Mouse (Mus musculus): ENCODE measurements around the gene Wbp2.

Gene Wbp2

DNA sequence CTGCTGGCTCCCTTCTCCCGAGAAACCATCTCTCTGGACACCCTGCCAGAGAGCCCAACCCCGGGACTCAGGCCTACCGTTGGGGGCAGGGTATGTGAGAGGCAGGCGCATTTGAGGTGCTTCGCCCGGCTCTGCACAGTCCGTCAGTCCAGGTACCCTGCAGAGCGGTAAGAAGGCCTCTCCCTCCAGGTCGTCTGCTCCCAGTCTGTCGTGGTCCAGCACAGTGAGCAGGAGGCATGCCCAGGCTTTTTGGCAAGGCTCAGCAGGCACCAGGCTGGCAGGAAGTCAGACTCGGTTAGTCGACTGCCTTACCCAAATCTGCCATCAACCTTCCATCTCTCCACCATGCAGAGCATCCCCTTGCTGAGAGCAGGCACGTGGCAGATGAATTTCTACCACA, 23.2 kb downstream of the Wbp2 start:
- no peak for DNase-seq (ENCODE audit: low read depth, low spot score)

DNA sequence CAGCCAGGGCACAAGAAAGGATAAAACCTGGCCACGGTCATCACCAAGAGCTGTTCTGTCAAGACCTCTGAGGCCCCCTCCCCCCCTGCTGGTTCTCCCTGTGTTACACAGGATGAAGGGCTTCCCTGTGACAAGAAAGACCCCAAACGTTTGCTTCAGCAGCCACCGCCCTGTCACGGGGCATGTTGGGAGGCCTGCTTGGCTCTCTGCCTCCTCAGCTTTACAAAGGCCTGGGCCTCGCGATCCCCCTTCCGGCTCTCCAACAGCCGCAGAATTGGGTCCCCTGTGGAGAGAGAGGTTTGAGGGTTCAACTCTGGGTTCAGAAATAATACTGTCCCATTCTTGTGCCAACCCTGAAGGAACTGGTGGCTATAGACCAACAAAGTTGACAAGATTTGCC, 24.3 kb downstream of the Wbp2 start:
- DNase-seq (ENCODE audit: low read depth, low spot score) = no peak

DNA sequence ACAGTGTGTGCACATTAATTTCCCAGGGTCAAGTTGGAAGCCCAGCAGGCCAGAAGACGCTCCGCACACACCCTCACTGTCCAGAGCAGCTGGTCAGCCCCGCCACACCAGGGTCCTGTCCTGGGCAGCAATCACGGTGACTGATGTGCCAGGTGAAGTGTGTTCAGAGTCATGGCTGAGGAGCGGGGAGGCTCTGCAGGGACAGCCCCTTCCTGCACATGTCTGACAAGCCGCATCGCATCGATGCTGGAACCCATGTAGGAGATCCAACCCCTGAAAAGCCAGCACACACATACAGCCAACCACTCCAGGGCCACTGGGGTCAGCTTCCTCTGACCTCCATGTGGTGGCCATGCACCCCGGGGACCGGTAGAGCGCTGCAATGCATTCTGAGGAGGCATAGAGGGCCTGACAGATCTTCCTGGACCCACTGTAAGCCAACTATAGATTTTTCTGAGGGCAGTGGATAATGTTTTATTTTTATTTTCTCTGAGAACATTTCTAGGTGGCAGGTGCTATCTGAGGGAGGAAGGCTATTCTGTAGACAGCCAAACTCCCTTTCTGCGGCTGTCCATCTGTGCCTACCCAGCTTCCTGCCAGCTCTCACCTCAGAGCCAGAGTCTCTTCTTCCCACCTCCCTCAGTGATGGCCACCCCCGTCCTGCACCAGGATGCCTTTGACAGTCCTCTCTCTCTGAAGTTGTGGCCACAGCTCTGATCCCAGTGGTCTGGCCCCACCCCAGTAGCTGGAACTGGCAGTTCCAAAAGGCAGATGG, 25.0 kb downstream of the Wbp2 start:
- no peak for DNase-seq (ENCODE audit: low read depth, low spot score)

DNA sequence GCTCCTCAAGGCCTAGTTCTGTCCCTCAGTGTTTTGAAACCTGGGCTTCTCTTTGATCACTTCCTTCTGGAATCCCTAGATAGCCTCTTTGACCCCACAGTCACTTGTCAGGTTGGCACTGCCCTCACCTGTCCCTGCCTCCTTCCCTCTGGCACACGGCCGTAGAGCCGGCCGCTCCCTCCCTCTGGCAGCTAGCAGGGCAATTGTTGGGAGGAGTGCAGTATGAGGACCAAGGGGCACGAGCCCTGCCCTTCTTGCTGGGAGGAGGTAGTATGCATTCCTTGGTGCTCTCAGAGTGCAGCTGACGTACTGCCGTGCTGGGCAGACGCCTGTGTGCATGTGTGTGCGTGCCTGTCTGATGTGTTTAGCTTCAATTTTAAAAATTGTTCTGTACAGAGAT, 26.2 kb downstream of the Wbp2 start:
- no peak for DNase-seq (ENCODE audit: low read depth, low spot score)

DNA sequence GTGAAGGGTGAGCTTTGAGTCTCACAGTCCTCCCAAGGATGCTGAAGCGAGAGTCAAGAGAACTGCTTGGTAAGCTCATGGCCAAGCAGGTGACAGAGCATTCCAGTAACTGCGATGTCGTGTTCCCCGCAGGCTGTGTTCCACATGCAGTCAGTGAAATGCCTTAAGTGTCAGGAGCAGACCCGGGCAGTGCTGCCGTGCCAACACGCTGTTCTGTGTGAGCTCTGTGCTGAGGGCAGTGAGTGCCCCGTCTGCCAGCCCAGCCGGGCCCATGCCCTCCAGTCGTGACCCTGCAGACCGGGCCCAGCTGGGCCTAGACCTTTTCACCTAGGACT, 27.1 kb downstream of the Wbp2 start:
- DNase-seq (ENCODE audit: low read depth, low spot score) = no peak

DNA sequence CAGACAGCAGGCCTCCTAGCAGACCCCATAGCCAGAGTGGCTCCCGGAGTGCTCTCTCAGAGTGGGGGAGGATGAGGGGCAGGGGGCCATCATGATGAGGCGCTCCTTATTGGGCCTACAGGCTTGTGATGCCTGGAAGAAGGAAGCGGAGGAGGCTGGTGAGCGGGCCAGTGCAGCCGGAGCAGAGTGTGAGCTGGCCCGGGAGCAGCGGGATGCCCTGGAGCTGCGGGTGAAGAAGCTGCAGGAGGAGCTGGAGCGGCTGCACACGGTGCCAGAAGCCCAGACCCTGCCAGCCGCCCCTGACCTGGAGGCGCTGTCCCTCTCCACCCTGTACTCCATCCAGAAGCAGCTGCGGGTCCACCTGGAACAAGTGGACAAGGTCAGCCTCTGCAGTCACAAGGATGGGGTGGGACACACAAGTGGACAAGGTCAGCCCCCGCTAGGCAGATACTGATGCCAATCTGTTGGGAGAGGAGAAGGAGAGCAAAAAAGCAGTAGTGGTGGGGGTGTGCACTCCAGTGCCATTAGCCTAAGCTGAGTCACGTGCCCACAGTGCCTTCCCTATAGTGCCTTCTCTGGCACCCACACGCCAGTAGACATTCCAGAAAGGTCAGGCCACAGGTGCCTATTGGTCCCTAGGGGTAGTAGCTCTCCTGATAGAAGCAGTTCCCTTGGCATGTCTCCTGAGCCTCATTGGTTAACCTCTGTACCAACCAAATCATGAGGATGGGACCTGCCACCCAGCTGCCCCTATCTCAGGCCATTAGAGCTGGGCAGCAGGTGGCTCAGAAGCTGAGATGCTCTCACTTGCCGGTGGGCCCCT, 27.7 kb downstream of the Wbp2 start:
- DNase-seq (ENCODE audit: low read depth, low spot score) = no peak

DNA sequence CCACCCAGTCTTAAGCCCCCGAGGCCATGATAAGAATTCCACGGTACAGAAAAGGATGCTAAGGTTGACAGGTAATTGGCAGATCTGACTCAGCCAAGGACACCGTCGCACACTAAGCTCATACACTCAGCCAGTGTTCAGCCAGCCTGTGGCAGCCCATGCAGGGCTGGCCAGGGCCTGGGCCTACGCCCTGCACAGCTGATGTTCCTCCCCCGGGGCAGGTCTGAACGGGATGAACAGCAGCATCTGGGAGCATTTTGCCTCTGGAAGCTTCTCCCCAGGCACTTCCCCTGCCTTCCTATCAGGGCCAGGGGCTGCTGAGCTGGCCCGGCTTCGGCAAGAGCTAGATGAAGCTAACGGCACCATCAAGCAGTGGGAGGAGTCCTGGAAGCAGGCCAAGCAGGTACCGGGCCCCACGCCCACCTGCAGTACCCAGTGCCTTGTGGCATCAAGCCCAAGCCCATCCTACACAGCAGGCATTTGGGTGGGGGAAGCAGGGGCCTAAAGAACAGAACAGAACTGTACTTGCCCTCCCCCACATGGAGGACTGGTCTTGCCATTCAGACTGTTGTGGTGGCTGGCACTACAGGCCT, 28.7 kb downstream of the Wbp2 start:
- DNase-seq (ENCODE audit: low read depth, low spot score) = no peak

DNA sequence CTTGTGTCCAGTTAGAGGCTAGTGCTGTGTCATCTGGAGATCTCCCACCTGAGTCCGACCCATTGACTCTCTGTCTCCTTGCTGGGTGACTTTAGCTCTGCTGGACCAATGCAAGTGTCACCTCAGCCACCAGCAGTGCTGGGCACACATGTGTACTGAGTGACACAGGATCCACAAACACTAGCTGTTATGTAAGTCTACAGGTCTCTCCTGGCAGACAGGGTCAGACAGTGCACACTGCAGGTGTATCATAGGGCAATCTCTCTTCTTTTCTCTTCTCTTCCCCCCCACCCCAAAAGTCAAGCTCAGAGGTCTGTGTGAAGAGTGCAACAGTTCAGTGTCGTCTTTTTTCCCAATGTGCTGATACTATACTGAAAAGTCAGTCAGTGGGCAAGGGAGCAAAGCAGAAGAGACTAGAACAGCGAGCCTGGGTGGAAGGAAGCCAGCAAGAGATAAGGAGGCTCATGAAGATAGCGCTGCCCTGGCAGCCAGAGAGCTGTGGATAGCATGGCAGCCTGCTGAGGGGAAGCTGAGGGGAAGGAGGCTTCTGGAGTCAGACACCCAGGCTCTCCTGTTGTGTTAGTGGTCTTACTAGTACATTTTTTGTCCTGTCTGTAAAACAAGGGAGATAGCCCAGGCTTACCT, 29.4 kb downstream of the Wbp2 start:
- DNase-seq (ENCODE audit: low read depth, low spot score) = no peak

DNA sequence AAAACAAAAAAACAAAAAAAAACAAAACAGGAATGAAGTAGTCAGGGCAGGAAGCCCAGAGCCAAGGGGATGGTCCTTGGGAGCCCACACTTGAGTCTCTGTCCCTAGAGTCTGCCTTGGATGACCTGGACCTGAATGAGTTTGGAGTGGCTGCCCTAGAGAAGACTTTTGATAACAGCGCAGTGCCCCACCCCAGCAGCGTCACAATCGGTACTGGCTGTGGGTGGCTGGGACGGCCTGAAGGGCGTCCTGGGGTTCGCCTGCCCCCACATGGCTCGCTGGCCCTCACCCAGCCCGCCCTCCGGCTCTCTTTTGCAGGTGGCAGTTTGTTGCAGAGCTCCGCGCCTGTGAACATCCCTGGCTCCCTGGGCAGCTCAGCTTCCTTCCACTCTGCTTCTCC, 30.9 kb downstream of the Wbp2 start:
- DNase-seq (ENCODE audit: low read depth, low spot score) = no peak

DNA sequence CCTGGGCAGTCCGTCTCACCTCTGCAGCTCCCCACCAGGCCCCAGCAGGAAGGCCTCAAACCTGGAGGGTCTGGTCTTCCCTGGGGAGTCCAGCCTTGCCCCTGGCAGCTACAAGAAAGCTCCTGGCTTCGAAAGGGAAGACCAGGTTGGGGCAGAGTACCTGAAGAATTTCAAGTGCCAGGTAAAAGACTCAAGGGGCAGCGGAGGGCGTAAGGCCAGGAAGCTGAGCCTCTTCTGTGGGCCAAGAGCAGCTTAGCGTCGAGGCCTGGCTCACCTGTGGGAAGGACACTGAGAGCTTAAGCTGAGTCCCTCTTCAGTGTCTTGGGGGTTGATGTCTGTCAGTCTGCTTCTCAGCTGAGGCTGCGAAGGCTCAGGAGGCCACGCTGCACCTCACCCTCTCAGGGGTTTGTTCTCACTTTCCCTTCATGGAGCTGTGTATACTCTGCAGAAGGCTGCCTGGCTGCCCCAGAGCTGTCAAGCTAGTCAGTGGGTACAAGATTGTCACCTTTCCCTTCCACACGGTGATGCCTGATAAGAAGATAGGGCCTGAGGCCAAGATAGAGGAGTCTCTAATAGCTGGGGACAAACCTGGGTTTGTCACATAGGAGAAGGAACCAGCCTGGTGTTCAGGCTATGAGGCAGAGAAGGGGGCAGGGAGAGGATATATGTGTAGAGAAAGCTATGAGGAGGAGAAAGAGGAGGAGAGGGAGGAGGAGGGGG, 33.1 kb downstream of the Wbp2 start:
- DNase-seq (ENCODE audit: low read depth, low spot score) = no peak

DNA sequence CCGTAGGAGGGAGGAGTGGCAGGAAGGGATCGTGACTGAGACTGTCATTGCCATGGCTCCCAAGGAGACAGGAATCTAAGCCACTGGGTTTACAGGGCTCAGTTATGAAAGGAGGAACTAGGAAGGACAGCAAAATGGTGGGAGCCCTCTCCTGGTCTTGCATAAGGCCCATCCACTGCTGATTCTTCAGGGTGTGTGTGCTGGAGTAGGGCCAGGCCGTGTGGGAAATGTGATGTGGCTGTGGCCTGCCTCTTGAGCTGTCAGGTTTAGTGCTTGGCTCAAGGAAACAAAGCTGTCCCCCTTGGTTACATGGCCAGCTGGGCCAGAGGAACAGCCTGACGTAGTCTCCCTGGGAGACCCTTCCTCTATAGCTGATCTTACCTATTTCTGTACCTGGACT, 36.6 kb downstream of the Wbp2 start:
- no peak for DNase-seq (ENCODE audit: low read depth, low spot score)

DNA sequence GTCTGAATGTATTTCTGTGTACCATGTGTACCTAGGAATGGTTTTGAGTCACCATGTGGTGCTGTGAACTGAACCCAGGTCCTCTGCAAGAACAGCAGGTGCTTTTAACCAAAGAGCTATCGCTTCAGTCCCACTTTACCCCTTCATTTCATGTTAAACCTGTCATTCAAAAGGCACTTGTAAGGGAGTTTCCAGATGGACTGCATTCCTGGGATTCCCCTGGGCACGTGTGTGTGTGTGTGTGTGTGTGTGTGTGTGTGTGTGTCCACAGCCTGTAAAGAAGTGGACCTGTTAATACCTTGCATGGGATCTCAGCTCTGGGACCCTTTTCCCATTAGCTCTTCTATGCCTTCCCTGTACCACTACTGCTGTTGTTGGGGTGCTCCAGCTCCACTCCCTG, 37.2 kb downstream of the Wbp2 start:
- no peak for DNase-seq (ENCODE audit: low read depth, low spot score)

DNA sequence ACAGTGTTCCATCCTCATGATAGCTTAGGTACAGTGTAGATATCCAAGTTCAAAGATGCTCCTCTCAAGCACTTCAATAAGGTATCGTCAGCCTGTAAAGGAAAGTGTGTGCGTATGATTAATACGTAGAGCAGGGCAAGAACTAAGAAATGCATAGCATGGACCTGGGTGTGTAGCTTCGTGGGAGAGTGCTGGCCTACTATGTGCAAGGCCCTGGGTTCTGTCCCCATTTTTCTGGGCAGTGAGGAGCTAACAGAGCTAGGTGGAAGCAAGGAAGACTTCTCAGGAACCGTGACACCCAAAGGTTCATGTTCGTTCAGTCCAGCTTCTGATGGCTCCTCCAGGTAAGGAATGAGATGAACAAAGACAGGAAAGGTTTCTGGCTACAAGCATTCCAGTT, 41.6 kb downstream of the Wbp2 start:
- DNase-seq (ENCODE audit: low read depth, low spot score) = no peak

DNA sequence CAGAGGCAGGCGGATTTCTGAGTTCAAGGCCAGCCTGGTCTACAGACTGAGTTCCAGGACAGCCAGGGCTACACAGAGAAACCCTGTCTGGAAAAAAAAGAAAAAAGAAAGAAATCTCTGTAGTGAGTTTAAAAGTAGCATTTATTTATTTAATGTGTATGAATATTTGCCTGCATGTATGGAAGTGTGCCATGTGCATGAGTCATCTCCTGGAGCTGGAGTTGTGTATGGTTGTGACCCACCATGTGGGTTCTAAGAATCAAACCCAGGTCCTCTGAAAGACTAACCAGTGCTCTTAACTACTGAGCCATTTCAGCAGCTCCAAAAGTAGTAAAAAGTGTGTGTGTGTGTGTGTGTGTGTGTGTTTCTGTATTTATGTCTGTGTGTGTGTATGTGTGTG, 43.5 kb downstream of the Wbp2 start:
- no peak for DNase-seq (ENCODE audit: low read depth, low spot score)

DNA sequence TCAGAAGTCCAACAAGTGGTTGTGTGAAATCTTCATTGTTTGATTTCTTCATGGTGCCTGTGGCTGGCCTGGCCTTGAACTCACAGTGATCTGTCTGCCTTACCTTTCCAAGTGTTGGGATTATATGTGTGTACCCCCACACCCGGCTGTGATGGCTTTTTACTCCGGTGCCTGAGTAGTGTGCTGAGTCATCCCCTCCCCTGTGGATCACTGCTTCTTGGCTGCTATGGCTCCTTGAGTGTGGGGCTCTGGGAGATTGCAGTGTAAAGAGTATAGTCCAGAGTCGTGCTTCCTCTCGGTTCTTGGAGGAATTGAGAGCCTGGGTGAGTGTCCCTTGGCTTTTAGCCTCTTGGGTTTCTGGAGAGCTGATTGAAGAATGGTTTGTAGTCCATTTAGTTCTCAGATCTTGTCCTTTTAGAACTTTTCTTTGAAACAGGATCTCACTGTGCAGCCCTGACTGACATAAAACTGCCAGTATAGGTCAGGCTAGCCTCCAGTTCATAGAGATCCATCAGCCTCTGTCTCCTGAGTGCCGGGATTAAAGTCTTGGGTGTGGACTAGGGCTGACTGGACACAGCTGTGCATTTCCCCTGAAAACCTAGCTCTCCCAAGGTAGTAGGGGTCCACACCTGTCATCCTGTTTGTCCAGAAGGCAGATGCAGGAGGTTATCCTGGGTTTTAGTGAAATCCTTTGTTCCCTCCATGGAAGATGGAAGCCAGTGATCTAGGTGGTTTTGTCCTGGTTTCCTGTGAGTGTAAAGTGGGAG, 44.2 kb downstream of the Wbp2 start:
- no peak for DNase-seq (ENCODE audit: low read depth, low spot score)

DNA sequence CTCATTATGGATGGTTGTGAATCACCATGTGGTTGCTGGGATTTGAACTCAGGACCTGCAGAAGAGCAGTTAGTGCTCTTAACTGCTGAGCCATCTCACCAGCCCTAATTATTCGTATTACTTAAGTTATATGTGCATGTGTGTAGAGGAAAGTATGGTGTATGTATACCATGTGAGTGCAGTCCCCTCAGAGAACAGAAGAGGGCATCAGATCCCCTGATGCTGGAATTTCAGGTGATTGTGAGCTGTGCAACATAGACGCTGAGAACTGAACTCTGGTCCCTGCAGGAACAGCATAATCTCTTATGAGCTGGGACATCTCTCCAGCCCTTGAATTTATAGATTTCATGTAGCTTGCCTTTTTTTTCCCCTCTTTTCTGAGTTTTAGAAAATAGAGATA, 45.0 kb downstream of the Wbp2 start:
- DNase-seq (ENCODE audit: low read depth, low spot score) = no peak

DNA sequence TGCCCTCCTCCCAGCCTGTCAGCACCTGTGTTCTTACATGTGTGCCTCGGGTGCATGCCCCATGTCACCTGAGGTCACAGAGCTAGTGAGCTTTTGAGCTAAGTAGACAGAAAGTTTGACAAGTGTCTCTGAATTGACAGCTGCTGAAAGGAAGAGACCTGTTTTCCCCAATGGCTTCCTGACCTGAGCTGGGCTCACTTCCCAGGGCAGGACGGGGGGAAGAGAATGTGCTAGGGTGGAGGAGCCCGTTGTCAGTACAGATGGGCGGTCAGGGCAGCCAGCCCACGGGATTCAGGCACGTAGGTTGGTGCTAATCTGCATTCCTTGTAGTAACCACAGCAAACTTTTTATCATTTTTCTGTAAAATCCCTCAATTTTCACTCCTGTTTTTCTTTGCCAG, 46.2 kb downstream of the Wbp2 start:
- peak; percentile 31 for DNase-seq (ENCODE audit: low read depth, low spot score)

DNA sequence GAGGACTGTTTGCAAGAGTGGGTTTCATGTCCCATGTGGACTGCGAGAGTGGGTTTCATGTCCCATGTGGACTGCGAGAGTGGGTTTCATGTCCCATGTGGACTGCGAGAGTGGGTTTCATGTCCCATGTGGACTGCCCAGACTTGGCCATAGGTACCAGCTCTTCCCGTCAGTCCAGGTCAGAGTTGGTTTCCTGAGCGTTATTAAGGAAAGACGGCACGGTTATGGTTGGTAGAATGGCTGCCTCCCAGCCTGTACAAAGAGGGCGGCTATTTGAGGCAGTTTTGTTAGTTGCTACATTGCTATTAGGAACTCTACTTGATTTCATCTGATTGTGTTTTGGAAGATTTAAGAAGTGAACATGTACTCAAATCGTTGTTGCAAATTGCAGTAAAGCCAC, 49.0 kb downstream of the Wbp2 start:
- no peak for DNase-seq (ENCODE audit: low read depth, low spot score)

DNA sequence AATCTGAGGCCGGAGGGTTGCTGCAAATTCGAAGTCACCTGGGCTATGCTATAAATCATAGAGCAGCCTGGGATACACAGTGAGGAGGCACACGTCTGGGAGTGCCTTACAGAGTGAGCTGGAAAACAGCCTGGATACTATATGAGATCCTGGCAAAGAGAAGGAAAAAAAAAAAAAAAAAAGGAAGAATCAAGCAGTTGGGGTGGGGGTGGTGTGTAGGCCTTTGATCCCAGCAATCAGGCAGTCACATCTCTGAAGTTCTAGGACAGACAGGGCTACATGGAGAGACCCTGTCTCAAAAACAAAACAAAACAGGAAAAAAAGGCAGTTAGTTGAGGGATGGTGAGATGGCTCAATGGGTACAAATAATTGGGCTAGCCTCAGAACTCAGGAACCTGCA, 50.1 kb downstream of the Wbp2 start:
- no peak for DNase-seq (ENCODE audit: low read depth, low spot score)

DNA sequence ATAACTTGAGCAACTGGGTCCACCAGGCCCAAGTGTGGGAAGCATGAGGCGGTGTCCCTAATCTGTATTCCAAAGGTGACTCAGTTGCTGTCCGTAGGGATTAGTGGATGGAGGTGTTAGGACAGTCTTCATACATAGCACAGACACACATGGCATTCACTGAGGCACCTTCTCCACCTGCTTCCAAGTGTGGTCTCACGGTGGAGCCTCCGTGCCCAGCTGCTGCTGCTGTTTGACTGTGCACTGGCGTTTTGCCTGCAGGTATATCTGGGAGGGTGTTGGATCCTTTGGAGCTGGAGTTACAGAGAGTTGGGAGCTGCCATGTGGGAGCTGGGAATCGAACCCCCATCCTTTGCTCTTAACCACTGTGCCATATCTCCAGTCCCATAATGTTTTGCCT, 52.2 kb downstream of the Wbp2 start:
- no peak for DNase-seq (ENCODE audit: low read depth, low spot score)
